Mouse (Mus musculus): ENCODE results near the gene Rbpj. TPM values are rescaled to one million over a fixed set of nuclear protein-coding genes. Genes with fewer than 3 reads are reported as not detected.

Rbpj gene
- polyA plus RNA-seq, 1 experiment from 2014 or later, result 63.0 TPM

DNA sequence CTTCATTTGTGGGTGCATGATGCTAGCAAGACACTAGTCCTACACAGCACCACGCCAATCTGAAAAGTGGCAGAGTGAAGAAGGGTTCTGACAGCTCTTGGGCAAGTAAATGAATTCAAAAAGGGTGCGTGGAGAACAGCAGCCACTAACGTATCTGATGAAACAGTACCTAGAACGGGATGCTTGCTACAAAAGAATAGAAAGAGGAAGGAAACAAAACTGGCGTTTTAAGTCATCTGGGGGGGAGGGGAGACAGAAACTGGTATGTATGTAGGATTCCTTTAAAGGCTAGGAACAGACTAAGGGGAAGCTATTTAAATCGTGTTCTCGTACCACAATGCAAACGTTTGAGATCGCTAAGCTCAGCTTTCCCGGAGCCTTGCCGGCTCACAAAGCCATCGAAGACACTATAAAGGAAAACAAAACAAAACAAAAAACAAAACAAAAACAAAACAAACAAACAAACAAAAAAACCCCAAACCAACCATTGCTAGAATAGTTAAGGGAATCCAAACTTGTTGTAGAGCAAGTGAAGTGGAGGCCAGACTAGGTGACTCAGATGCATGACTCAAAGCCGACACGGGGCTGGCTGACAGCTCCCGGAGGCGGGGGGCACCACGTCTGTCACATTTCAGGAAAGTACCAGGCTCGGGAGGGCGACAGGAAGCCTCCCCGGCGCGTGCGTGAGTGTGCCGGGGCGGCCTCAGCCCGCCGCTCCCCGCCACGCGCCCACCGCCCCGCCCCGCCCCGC, 122.6 kb downstream of the Rbpj start:
- no peaks in the 10 kb centered on the region for H3K27me3 ChIP-seq (ENCODE audit: control insufficient read depth, insufficient read depth, low read length)
- H3K9ac ChIP-seq (ENCODE audit: low read length), result peak overlapping the region; percentile 77
- DNase-seq (ENCODE audit: low spot score, missing footprints) (peak; percentile 89), ATAC-seq (ENCODE audit: low FRiP score) (no peak; the same call in 1 of the 2 replicates)
- peak overlapping the region; percentile 92 for H3K4me3 ChIP-seq (ENCODE audit: low read depth, low read length)
- H3K27ac ChIP-seq (ENCODE audit: low read depth, low read length), result peak overlapping the region; percentile 61; the same call in 1 of the 2 replicates
- peaks cover 17% of the 10 kb centered on the region for H3K4me1 ChIP-seq (ENCODE audit: control insufficient read depth, insufficient read depth, low read length)
- H3K4me2 ChIP-seq, result peak overlapping the region; percentile 85
- no peaks in the 10 kb centered on the region for H3K36me3 ChIP-seq (ENCODE audit: control insufficient read depth, insufficient read depth, low read length)
- H3K9me3 ChIP-seq (ENCODE audit: control insufficient read depth, low read length), result no peaks in the 10 kb centered on the region
- WGBS, result 2% methylated on average over 29 of the region's 34 CpGs

DNA sequence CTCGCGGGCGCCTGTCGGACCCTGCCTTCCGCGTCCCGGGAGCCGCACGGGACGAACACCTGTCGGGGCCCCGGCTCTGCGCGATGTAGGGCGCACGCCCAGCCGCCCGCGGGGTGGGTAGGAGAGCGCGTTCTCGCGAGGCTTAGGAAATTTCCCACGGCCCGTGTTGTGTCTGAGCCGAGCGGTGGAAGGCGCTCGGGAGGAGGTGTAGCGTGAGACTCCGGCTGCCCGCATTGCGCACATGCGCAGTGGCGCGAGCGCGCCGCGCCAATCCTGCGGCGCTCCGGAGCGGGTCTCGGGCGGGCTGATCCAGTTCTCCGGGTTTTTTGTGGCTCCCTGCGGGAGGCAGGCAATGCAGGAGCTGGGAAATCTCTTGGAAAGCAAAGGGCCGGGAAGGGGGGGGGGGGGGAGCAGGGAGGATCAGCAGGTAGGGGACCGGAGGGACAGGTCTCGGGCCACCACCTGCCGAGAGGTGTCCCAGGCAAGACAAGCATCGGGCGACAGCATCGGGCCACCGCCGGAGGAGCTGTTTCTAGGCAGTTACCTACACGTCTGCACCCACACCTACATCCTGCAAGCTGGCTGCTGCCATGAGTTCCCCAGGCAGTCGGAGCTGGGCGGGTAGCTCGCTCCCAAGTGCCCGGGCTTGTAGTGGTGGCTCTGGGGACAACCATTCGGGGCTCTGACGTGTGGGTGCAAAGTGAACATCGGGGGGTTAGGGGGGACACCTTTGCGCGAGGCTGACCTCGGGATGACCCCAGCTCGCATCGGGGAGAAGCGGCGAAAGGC, 123.4 kb downstream of the Rbpj start:
- DNase-seq (ENCODE audit: low spot score, missing footprints) (peak; percentile 100), ATAC-seq (ENCODE audit: low FRiP score) (peak; percentile 88)
- Histone ChIP-seq H3K36me3 (ENCODE audit: control insufficient read depth, insufficient read depth, low read length) (no peaks in the 10 kb centered on the region), H3K9me3 (ENCODE audit: control insufficient read depth, low read length) (no peaks in the 10 kb centered on the region), H3K4me2 (peak overlapping the region; percentile 85), H3K27ac (ENCODE audit: low read depth, low read length) (peak overlapping the region; percentile 91), H3K4me1 (ENCODE audit: control insufficient read depth, insufficient read depth, low read length) (peaks cover 20% of the 10 kb centered on the region), H3K4me3 (ENCODE audit: low read depth, low read length) (peak overlapping the region; percentile 92), H3K9ac (ENCODE audit: low read length) (peak overlapping the region; percentile 98), H3K27me3 (ENCODE audit: control insufficient read depth, insufficient read depth, low read length) (no peaks in the 10 kb centered on the region)
- under 1% methylated on average over 66 of the region's 72 CpGs for WGBS

DNA sequence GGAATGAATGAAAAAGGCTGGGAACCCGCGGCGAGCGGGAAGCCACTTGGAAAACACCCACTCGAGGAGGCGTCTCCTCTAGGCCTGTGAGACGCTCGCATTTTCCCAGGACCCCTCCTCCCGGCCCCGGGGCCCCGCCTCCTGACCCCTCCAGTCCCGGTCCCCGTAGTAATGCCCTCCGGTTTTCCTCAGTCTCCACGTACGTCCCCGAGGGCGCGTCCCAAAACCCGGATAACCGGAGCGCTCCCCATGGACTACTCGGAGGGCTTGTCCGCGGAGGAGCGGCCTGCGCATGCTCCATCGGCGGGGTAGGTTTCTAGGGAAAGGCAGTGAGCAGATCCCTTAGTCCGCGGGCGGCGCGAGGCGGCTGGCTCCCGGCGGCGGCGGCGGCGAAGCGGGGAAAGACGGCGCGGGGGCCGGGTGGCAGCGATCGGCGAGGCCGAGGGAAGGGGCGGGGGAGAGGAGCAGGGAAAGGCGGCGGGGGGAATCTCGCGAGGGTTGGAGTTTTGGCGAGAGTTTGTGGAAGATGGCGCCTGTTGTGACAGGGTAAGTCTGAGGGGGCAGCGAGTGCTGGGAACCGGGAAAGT, 124.3 kb downstream of the Rbpj start:
- Histone ChIP-seq H3K9ac (ENCODE audit: low read length) (peak overlapping the region; percentile 98), H3K4me3 (ENCODE audit: low read depth, low read length) (peak overlapping the region; percentile 92), H3K4me2 (peak overlapping the region; percentile 85), H3K4me1 (ENCODE audit: control insufficient read depth, insufficient read depth, low read length) (peaks cover 20% of the 10 kb centered on the region), H3K9me3 (ENCODE audit: control insufficient read depth, low read length) (no peaks in the 10 kb centered on the region), H3K27ac (ENCODE audit: low read depth, low read length) (peak overlapping the region; percentile 91), H3K36me3 (ENCODE audit: control insufficient read depth, insufficient read depth, low read length) (no peaks in the 10 kb centered on the region), H3K27me3 (ENCODE audit: control insufficient read depth, insufficient read depth, low read length) (no peaks in the 10 kb centered on the region)
- DNase-seq (ENCODE audit: low spot score, missing footprints) (peak; percentile 99), ATAC-seq (ENCODE audit: low FRiP score) (peak; percentile 84)
- 1% methylated on average over 43 of the region's 59 CpGs for WGBS

DNA sequence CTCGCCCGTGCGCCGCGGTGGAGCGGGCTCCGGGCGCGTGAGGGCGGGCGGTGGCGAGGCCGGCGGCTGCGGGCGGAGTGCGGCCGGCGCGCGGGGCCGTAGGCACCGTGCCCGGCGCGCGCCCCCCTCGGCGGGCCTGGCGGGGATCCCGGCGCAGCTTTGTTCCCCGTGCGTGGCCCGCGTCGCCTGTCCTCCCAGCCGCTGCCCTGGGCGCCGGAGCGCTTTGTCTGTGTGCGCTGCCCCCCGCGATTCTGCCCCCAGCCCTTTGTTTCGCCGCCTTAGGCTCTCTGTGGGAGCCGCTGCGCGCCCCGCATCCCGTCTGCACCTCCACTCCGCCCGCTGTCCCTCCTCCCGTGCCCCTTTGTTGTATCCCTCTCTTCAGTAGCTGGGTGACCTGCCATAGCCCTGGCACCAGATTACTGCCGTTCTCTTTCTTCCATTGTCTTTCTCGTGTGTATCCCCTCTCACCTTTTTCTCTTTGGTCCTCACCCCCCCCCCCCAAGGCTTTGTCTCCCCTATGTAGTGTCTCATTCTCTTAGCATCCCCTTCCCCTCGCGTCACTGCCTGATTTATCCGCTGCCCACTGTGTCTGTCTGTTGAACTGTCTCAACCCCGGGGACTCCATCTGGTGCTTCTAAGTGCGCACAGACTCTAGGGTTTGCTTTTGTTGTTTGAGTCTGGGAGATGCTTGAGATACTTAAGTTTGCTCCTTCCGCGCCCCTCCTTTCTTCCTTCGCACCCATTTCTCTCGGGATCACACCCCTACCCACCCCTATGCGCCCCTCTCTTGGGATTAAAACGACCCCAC, 125.1 kb downstream of the Rbpj start:
- no peaks in the 10 kb centered on the region for H3K27me3 ChIP-seq (ENCODE audit: control insufficient read depth, insufficient read depth, low read length)
- H3K4me3 ChIP-seq (ENCODE audit: low read depth, low read length), result peak overlapping the region; percentile 92
- no peaks in the 10 kb centered on the region for H3K36me3 ChIP-seq (ENCODE audit: control insufficient read depth, insufficient read depth, low read length)
- DNase-seq (ENCODE audit: low spot score, missing footprints) (peak; percentile 96), ATAC-seq (ENCODE audit: low FRiP score) (peak; percentile 20)
- peaks cover 20% of the 10 kb centered on the region for H3K4me1 ChIP-seq (ENCODE audit: control insufficient read depth, insufficient read depth, low read length)
- H3K27ac ChIP-seq (ENCODE audit: low read depth, low read length), result peak overlapping the region; percentile 91
- under 1% methylated on average over 32 of the region's 67 CpGs for WGBS
- H3K4me2 ChIP-seq, result peak overlapping the region; percentile 85
- H3K9ac ChIP-seq (ENCODE audit: low read length), result peak overlapping the region; percentile 98
- H3K9me3 ChIP-seq (ENCODE audit: control insufficient read depth, low read length), result no peaks in the 10 kb centered on the region

DNA sequence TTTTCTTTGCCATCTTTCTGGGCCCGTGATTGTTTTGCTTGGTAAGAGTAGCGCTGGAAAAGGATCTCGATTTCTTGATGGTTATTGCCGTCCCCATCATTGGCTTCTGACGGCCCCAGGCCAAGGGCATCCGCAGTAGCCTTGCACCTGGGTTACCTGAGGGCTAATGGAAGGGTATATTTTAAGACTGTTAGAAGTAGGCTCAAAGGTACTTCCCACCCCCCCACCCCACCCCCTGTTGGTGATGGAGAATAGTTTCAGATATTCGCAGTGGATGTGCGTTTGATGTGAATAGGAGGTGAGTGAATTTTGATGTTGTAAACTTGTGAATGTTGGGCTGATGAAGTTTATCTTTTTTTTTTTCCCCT, 125.7 kb downstream of the Rbpj start:
- WGBS, result 1% methylated on average over 8 of the region's 8 CpGs
- Histone ChIP-seq H3K9ac (ENCODE audit: low read length) (peak overlapping the region; percentile 98), H3K27me3 (ENCODE audit: control insufficient read depth, insufficient read depth, low read length) (no peaks in the 10 kb centered on the region), H3K36me3 (ENCODE audit: control insufficient read depth, insufficient read depth, low read length) (no peaks in the 10 kb centered on the region), H3K4me2 (peak overlapping the region; percentile 85), H3K4me1 (ENCODE audit: control insufficient read depth, insufficient read depth, low read length) (peaks cover 20% of the 10 kb centered on the region), H3K27ac (ENCODE audit: low read depth, low read length) (peak overlapping the region; percentile 91; the same call in 1 of the 2 replicates), H3K4me3 (ENCODE audit: low read depth, low read length) (peak overlapping the region; percentile 92), H3K9me3 (ENCODE audit: control insufficient read depth, low read length) (no peaks in the 10 kb centered on the region)
- DNase-seq (ENCODE audit: low spot score, missing footprints) (no peak), ATAC-seq (ENCODE audit: low FRiP score) (no peak)

DNA sequence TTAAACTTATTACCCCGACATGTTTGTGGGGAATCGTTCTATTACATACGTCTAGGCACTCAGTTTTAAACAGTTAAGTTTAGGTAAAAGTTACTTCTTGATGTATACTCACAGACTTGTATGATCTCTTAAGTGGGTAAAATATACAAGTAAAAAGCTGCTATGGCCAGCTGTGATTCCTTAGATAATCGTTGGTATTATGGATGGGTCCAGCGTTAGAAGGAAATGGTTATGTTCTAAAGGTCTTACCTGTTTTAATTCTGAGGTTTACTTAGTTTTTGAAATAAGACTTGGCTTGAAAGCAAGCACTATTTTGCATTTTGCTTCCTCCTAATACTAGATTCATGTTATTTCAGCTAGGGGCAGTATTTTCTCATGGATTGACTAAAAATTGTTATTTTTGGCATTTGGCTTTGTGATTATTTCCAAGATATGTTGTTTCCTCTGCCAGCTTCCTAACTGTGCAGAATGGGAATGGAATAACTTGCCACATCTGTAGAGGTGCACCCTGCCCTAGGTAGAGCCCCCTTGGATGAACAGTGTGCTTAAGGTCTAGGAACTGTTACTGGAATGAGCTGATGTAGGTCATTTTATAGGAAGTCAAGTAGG, 127.2 kb downstream of the Rbpj start:
- 83% methylated on average over 5 of the region's 5 CpGs for WGBS
- H3K4me2 ChIP-seq, result peak overlapping the region; percentile 85; the same call in 1 of the 2 replicates
- DNase-seq (ENCODE audit: low spot score, missing footprints), result no peak

DNA sequence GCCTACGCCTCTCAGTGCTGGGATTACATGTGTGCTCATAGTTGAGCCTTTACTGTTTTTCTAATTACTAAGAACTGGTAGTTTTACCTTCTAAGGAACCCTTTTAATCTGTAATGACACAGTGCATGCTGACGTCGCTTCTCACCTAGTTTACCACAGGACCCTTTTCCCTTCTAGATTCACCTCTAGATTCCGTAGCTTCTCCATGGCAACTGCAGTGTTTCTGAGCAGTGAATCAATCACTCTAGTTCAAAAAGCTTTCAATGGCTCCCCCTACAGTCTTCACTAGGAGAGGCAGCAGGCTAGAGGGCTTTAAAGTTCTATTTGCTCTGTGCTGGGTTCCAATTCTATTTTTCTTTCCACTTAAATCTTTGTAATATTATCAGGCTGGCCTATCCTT, 128.3 kb downstream of the Rbpj start:
- ATAC-seq (ENCODE audit: low FRiP score) (no peak), DNase-seq (ENCODE audit: low spot score, missing footprints) (peak; percentile 89)
- H3K9me3 ChIP-seq (ENCODE audit: control insufficient read depth, low read length), result no peaks in the 10 kb centered on the region
- peaks cover 16% of the 10 kb centered on the region for H3K4me1 ChIP-seq (ENCODE audit: control insufficient read depth, insufficient read depth, low read length)
- H3K4me2 ChIP-seq, result peak overlapping the region; percentile 14; the same call in 1 of the 2 replicates
- H3K36me3 ChIP-seq (ENCODE audit: control insufficient read depth, insufficient read depth, low read length), result no peaks in the 10 kb centered on the region
- no peak overlapping the region for H3K27ac ChIP-seq (ENCODE audit: low read depth, low read length)
- H3K9ac ChIP-seq (ENCODE audit: low read length), result no peak overlapping the region
- 27% methylated on average over 4 of the region's 4 CpGs for WGBS
- no peak overlapping the region for H3K4me3 ChIP-seq (ENCODE audit: low read depth, low read length)
- H3K27me3 ChIP-seq (ENCODE audit: control insufficient read depth, insufficient read depth, low read length), result no peaks in the 10 kb centered on the region

More for the DNA sequence above, 127.2 kb downstream of the Rbpj start:
- no peak for ATAC-seq (ENCODE audit: low FRiP score)
- no peaks in the 10 kb centered on the region for H3K9me3 ChIP-seq (ENCODE audit: control insufficient read depth, low read length)
- peaks cover 20% of the 10 kb centered on the region for H3K4me1 ChIP-seq (ENCODE audit: control insufficient read depth, insufficient read depth, low read length)
- no peak overlapping the region for H3K4me3 ChIP-seq (ENCODE audit: low read depth, low read length)
- no peaks in the 10 kb centered on the region for H3K36me3 ChIP-seq (ENCODE audit: control insufficient read depth, insufficient read depth, low read length)
- H3K27ac ChIP-seq (ENCODE audit: low read depth, low read length), result no peak overlapping the region
- no peak overlapping the region for H3K9ac ChIP-seq (ENCODE audit: low read length)
- no peaks in the 10 kb centered on the region for H3K27me3 ChIP-seq (ENCODE audit: control insufficient read depth, insufficient read depth, low read length)

DNA sequence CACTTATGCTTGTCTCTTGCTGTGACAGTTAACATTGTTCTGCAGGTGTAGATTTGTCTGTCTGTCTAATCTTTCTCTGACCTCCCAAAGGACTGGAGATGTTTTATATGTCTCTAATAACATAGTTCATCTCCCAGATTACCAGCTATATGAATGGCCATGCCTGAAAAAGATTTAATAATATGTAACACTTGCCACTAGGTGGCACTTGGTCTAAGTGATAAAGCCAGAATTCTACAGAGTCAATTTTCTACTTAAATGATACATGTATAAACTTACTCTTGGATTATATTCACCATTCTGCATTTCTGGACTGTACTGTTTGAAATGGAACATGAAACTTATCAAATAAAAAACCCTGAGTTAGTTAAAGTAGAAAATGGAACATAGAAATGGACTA, 132.6 kb downstream of the Rbpj start:
- no peak overlapping the region for H3K4me2 ChIP-seq
- no peak overlapping the region for H3K27ac ChIP-seq (ENCODE audit: low read depth, low read length)
- ATAC-seq (ENCODE audit: low FRiP score) (no peak), DNase-seq (ENCODE audit: low spot score, missing footprints) (no peak)
- H3K27me3 ChIP-seq (ENCODE audit: control insufficient read depth, insufficient read depth, low read length), result no peaks in the 10 kb centered on the region
- H3K4me1 ChIP-seq (ENCODE audit: control insufficient read depth, insufficient read depth, low read length), result peaks cover 3% of the 10 kb centered on the region
- H3K4me3 ChIP-seq (ENCODE audit: low read depth, low read length), result no peak overlapping the region
- H3K9me3 ChIP-seq (ENCODE audit: control insufficient read depth, low read length), result no peaks in the 10 kb centered on the region
- no peak overlapping the region for H3K9ac ChIP-seq (ENCODE audit: low read length)
- H3K36me3 ChIP-seq (ENCODE audit: control insufficient read depth, insufficient read depth, low read length), result no peaks in the 10 kb centered on the region

Data from midbrain, embryonic 11.5 days (tissue).